Mouse (Mus musculus): ENCODE data around the gene Fuom. TPM values are rescaled to one million over a fixed set of nuclear protein-coding genes. Genes with fewer than 3 reads are reported as not detected.
A peak's percentile ranks its signal among the peaks of the same experiment; 100 is the strongest.

The Fuom gene
- polyA plus RNA-seq, 1 experiment = 161 TPM

DNA sequence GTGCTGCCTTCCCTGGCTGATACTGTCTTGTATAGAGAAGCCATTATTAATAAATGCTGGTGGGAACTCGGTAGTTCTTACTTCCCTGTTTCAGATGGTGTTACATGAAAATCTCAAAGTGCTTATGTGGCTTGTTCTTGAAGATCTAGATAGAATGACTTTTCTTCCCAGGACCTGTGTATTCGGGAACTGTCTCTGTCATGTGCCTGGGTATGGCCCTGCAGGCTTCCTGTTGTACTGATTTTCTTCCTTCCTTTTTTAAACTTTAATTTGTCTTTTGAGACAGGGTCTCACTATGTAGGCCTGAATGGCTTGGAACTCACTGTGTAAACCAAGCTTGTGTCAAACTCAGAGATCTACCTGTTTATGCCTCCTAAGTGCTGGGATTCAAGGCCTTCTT, 25.7 kb upstream of the Fuom start:
- no peak for DNase-seq
- TF ChIP-seq POLR2A (IDR thresholded peaks at IDR 0.05; ENCODE audit: low read depth, low read length) (no peak), CTCF (conservative IDR thresholded peaks at IDR 0.05; ENCODE audit: insufficient read depth, insufficient read length, low read depth, low read length) (no peak)
- Histone ChIP-seq H3K4me3 (ENCODE audit: insufficient read depth, low read depth, low read length) (no peak overlapping the region), H3K27ac (ENCODE audit: insufficient read depth, low read depth, low read length) (no peak overlapping the region), H3K27me3 (replicated peaks; ENCODE audit: control insufficient read depth, insufficient read depth, low read length) (no peaks in the 10 kb centered on the region), H3K4me1 (ENCODE audit: control insufficient read depth, insufficient read depth, low read length) (peaks cover 6% of the 10 kb centered on the region; the same call in 1 of the 2 replicates), H3K36me3 (ENCODE audit: control insufficient read depth, insufficient read depth, low read length) (no peaks in the 10 kb centered on the region)
- 80% methylated on average over 2 of the region's 2 CpGs for WGBS

DNA sequence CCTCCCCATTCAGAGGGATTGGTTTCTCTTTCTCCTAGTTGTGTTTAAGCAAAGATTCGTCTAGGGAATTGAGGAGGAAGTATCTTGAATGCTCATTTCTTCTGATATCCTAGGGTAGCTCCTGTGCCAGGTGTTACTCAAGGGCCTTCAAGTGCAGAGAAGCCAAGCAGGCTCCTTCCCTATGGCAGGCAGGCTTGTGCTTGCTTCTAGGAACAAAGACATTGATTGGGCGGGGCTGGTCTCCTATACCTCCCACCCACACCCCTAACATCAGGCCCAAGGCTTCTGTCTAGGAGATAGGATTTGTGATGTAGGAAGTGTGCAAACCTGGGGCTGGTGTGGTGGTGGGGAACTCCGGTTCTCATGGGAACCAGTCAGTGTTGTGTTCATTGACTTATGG, 24.7 kb upstream of the Fuom start:
- no peak for TF ChIP-seq POLR2A (IDR thresholded peaks at IDR 0.05; ENCODE audit: low read depth, low read length)
- TF ChIP-seq CTCF (conservative IDR thresholded peaks at IDR 0.05; ENCODE audit: insufficient read depth, insufficient read length, low read depth, low read length) = no peak
- H3K4me3 ChIP-seq (ENCODE audit: insufficient read depth, low read depth, low read length) = no peak overlapping the region
- no peaks in the 10 kb centered on the region for H3K36me3 ChIP-seq (ENCODE audit: control insufficient read depth, insufficient read depth, low read length)
- no peaks in the 10 kb centered on the region for H3K27me3 ChIP-seq (replicated peaks; ENCODE audit: control insufficient read depth, insufficient read depth, low read length)
- 85% methylated on average over 3 of the region's 3 CpGs for WGBS
- peaks cover 6% of the 10 kb centered on the region; the same call in 1 of the 2 replicates for H3K4me1 ChIP-seq (ENCODE audit: control insufficient read depth, insufficient read depth, low read length)
- H3K27ac ChIP-seq (ENCODE audit: insufficient read depth, low read depth, low read length) = no peak overlapping the region
- DNase-seq = no peak

DNA sequence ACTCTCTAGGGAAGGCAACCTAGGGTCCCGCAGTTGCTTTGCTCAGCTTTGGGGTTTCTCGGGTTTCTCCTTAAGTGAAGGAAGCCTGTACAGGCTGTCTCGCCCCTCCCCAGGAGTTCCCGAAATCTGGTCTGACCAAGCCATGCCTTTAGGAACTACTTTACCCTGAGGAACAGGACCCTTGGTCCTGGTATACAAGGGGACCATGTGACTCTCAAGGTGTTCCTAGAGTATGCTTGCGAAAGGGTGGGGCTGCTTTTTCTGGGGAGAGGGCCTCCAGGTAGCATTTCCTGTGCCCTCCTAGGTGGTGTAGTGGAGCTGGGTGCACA, 23.7 kb upstream of the Fuom start:
- DNase-seq = no peak
- Histone ChIP-seq H3K27me3 (replicated peaks; ENCODE audit: control insufficient read depth, insufficient read depth, low read length) (no peaks in the 10 kb centered on the region), H3K36me3 (ENCODE audit: control insufficient read depth, insufficient read depth, low read length) (no peaks in the 10 kb centered on the region), H3K27ac (ENCODE audit: insufficient read depth, low read depth, low read length) (0 out of 2 replicates have a peak overlapping the region, but pooled peaks have one; percentile 29), H3K4me3 (ENCODE audit: insufficient read depth, low read depth, low read length) (peak overlapping the region; percentile 85), H3K4me1 (ENCODE audit: control insufficient read depth, insufficient read depth, low read length) (peaks cover 6% of the 10 kb centered on the region; the same call in 1 of the 2 replicates)
- 10% methylated on average over 5 of the region's 5 CpGs for WGBS
- no peak for TF ChIP-seq POLR2A (IDR thresholded peaks at IDR 0.05; ENCODE audit: low read depth, low read length)
- no peak for TF ChIP-seq CTCF (conservative IDR thresholded peaks at IDR 0.05; ENCODE audit: insufficient read depth, insufficient read length, low read depth, low read length)

DNA sequence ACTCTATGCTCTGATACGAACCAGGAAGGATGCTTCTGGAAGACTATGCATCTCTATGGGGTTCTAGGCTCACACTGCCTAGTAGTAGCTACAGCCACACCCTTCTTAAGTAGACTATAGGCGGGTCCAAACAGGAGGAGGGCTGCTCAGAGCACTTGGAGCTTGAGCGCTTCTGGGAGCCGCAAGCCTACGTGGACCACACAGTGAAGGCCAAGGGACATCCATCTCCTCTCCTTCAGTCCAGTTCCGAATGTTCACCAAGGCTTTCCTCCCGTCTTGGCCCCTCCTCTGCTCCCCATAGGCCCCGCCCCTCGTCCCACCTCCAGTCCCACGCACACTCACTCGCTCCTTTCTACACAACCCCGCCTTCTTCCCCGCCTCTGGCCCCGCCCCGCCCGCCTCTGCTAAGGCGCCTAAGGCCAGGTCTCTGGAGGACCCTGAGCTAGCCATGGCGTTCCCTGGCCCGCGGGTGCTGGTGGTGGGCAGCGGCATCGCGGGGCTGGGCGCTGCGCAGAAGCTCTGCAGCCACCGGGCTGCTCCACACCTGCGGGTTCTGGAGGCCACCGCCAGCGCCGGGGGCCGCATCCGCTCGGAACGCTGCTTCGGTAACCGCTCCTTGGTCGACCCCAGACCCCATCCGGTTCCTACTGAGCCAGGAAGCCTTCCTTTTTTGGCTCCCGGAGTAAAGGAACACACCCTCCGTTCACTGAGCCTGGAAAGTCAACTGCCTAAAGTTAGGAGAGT, 23.2 kb upstream of the Fuom start:
- WGBS = 2% methylated on average over 39 of the region's 40 CpGs

DNA sequence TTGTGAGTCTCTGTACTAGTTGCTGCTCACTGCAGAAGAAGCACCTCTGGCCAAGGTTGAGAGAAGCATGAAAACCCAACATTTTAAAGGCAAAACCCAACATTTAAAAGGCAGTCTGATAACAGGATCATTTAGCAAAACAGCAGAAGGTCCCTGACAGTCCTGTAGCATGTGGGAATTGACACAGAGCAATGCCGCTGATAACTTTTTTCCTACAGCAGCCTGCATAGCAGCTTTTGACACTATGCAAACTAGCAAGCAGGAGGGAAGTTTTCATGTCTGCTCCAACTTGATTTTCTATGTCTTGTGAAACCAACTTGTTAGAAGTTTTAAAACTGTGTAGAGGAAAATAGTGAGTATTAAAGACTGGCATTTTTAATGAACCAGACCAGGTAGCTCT, 22.1 kb upstream of the Fuom start:
- WGBS = 87% methylated on average over 1 of the region's 1 CpGs
- TF ChIP-seq POLR2A (IDR thresholded peaks at IDR 0.05; ENCODE audit: low read depth, low read length) (no peak), CTCF (conservative IDR thresholded peaks at IDR 0.05; ENCODE audit: insufficient read depth, insufficient read length, low read depth, low read length) (no peak)
- Histone ChIP-seq H3K36me3 (ENCODE audit: control insufficient read depth, insufficient read depth, low read length) (no peaks in the 10 kb centered on the region), H3K27ac (ENCODE audit: insufficient read depth, low read depth, low read length) (no peak overlapping the region), H3K27me3 (replicated peaks; ENCODE audit: control insufficient read depth, insufficient read depth, low read length) (no peaks in the 10 kb centered on the region), H3K4me1 (ENCODE audit: control insufficient read depth, insufficient read depth, low read length) (peaks cover 6% of the 10 kb centered on the region; the same call in 1 of the 2 replicates), H3K4me3 (ENCODE audit: insufficient read depth, low read depth, low read length) (no peak overlapping the region)
- no peak for DNase-seq

More for the DNA sequence above, 23.2 kb upstream of the Fuom start:
- no peaks in the 10 kb centered on the region for H3K36me3 ChIP-seq (ENCODE audit: control insufficient read depth, insufficient read depth, low read length)
- peaks cover 6% of the 10 kb centered on the region; the same call in 1 of the 2 replicates for H3K4me1 ChIP-seq (ENCODE audit: control insufficient read depth, insufficient read depth, low read length)
- peak overlapping the region; percentile 85 for H3K4me3 ChIP-seq (ENCODE audit: insufficient read depth, low read depth, low read length)
- TF ChIP-seq CTCF (conservative IDR thresholded peaks at IDR 0.05; ENCODE audit: insufficient read depth, insufficient read length, low read depth, low read length) = no peak
- no peak for TF ChIP-seq POLR2A (IDR thresholded peaks at IDR 0.05; ENCODE audit: low read depth, low read length)
- peak; percentile 97 for DNase-seq
- no peak overlapping the region for H3K27ac ChIP-seq (ENCODE audit: insufficient read depth, low read depth, low read length)
- H3K27me3 ChIP-seq (replicated peaks; ENCODE audit: control insufficient read depth, insufficient read depth, low read length) = no peaks in the 10 kb centered on the region

DNA sequence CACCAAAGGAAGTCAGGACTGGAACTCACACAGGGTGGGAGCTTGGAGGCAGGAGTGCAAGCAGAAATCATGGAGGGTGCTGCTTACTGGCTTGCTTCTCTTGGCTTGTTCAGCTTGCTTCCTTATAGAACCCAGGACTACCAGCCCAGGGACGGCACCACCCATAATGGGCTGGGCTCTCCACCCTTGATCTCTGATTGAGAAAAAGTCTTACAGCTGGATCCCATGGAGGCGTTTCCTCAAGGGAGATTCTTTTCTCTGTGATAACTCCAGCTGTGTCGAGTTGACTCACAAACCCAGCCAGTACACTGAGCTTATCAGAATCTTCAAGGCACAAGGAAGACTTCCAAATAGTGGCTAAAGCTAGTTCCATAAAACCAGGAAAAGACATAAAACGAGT, 20.5 kb upstream of the Fuom start:
- Histone ChIP-seq H3K27me3 (replicated peaks; ENCODE audit: control insufficient read depth, insufficient read depth, low read length) (no peaks in the 10 kb centered on the region), H3K4me3 (ENCODE audit: insufficient read depth, low read depth, low read length) (no peak overlapping the region), H3K36me3 (ENCODE audit: control insufficient read depth, insufficient read depth, low read length) (no peaks in the 10 kb centered on the region), H3K4me1 (ENCODE audit: control insufficient read depth, insufficient read depth, low read length) (peaks cover 6% of the 10 kb centered on the region; the same call in 1 of the 2 replicates), H3K27ac (ENCODE audit: insufficient read depth, low read depth, low read length) (no peak overlapping the region)
- TF ChIP-seq CTCF (conservative IDR thresholded peaks at IDR 0.05; ENCODE audit: insufficient read depth, insufficient read length, low read depth, low read length) = no peak
- no peak for TF ChIP-seq POLR2A (IDR thresholded peaks at IDR 0.05; ENCODE audit: low read depth, low read length)
- WGBS = 41% methylated on average over 4 of the region's 4 CpGs
- DNase-seq = no peak

DNA sequence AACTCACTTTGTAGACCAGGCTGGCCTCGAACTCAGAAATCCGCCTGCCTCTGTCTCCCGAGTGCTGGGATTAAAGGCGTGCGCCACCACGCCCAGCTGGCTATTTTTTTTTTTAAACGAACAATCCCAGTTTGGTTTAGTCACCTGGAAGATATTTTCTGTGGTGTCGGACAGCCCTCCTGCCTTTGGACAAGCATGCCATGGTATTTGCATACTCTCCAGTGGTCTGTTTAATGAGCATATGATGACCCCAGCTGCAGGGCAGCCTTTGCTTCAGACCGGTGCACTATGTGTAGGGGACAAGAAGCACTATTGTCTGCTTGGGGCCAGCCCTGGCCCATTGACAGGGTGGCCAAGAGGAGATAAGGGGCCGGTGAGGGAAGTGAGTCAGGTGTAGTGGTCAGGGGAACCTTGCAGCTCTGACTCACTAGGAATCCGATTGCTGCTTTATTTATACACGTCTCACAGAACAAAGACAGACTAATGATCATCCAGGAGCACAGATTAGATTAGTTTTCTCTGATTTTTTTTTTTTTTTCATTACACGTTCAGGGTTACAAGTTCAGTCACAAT, 19.2 kb upstream of the Fuom start:
- Histone ChIP-seq H3K36me3 (ENCODE audit: control insufficient read depth, insufficient read depth, low read length) (no peaks in the 10 kb centered on the region), H3K4me3 (ENCODE audit: insufficient read depth, low read depth, low read length) (no peak overlapping the region), H3K4me1 (ENCODE audit: control insufficient read depth, insufficient read depth, low read length) (peaks cover 6% of the 10 kb centered on the region; the same call in 1 of the 2 replicates), H3K27ac (ENCODE audit: insufficient read depth, low read depth, low read length) (no peak overlapping the region), H3K27me3 (replicated peaks; ENCODE audit: control insufficient read depth, insufficient read depth, low read length) (no peaks in the 10 kb centered on the region)
- WGBS = 84% methylated on average over 13 of the region's 13 CpGs
- no peak for TF ChIP-seq CTCF (conservative IDR thresholded peaks at IDR 0.05; ENCODE audit: insufficient read depth, insufficient read length, low read depth, low read length)
- no peak for TF ChIP-seq POLR2A (IDR thresholded peaks at IDR 0.05; ENCODE audit: low read depth, low read length)
- no peak for DNase-seq
